Mouse (Mus musculus) hindbrain, embryonic 12.5 days (tissue): Measurements from ENCODE around the gene AW549877. TPM values are rescaled to one million over a fixed set of nuclear protein-coding genes. Genes with fewer than 3 reads are reported as not detected.
A peak's percentile ranks its signal among the peaks of the same experiment; 100 is the strongest.

Experiments
- ATAC-seq: fragments of 200-750 bp; cut with Nextera tagmentation; 2 replicates; pipeline ENCODE4 v1.8.0; 2017; ENCODE audit warnings: moderate TSS enrichment; ENCODE audit not compliant: low FRiP score
- H3K27ac ChIP-seq: fragments of 300-500 bp; sonication (generic); 2 replicates; pipeline ENCODE4 v1.5.1; 2016; ENCODE audit warnings: mild to moderate bottlenecking
- H3K27me3 ChIP-seq: fragments of 300-500 bp; sonication (generic); 2 replicates; pipeline ENCODE4 v1.6.1; 2016; ENCODE audit warnings: mild to moderate bottlenecking
- H3K36me3 ChIP-seq: fragments of 300-500 bp; sonication (generic); 2 replicates; pipeline ENCODE4 v1.6.1; 2016; ENCODE audit warnings: mild to moderate bottlenecking
- H3K4me1 ChIP-seq: fragments of 300-500 bp; sonication (generic); 2 replicates; pipeline ENCODE4 v1.6.1; 2016
- H3K4me2 ChIP-seq: fragments of 300-500 bp; sonication (generic); replicated peaks from 2 replicates; pipeline ENCODE4 v1.6.1; 2016; ENCODE audit warnings: mild to moderate bottlenecking
- H3K4me3 ChIP-seq: fragments of 300-500 bp; sonication (generic); 2 replicates; pipeline ENCODE4 v1.5.1; 2016; ENCODE audit warnings: mild to moderate bottlenecking
- H3K9ac ChIP-seq: fragments of 300-500 bp; sonication (generic); 2 replicates; pipeline ENCODE4 v1.6.1; 2016; ENCODE audit warnings: mild to moderate bottlenecking, moderate library complexity
- H3K9me3 ChIP-seq: fragments of 300-500 bp; sonication (generic); replicated peaks from 2 replicates; pipeline ENCODE4 v1.6.1; 2016; ENCODE audit warnings: mild to moderate bottlenecking
- WGBS: fragments of 180-500 bp; shearing (Covaris S2); methylation state at CpG from one replicate; pipeline ENCODE4 v1.1.7; 2016; 5-methylcytosine and 5-hydroxymethylcytosine counted together
- polyA plus RNA-seq: library from polyadenylated mRNA; unstranded; fragments of >200 nt; fragmentation: Nextera tagmentation; extraction: Ambion mirVana; gene quantifications from 2 replicates; pipeline ENCODE4 v1.2.1, GENCODE M21; 2016

The AW549877 gene
- 57.2 and 61.6 TPM in 2 replicates for polyA plus RNA-seq

GRCm38 (mm10) chr15:3995448-3996266, at the start of gene AW549877:
Gene AW549877 (minus strand): TSS chr15:3995744.
- no peaks in the 10 kb centered on the region for H3K9me3 ChIP-seq
- peaks cover 8% of the 10 kb centered on the region; the same call in 1 of the 2 replicates for H3K4me1 ChIP-seq
- peak within 1 kb of the TSS; percentile 67 for H3K4me2 ChIP-seq
- H3K36me3 ChIP-seq: peaks cover 10% of the 10 kb centered on the region; the same call in 1 of the 2 replicates
- H3K9ac ChIP-seq: peak within 1 kb of the TSS; percentile 84
- peak within 1 kb of the TSS; percentile 90 for H3K27ac ChIP-seq
- no peaks in the 10 kb centered on the region for H3K27me3 ChIP-seq
- H3K4me3 ChIP-seq: peak within 1 kb of the TSS; percentile 72
- WGBS: under 1% methylated on average over 61 of the region's 61 CpGs
- peak; percentile 100 for ATAC-seq

- H3K36me3 ChIP-seq: peaks cover 26% of the 10 kb centered on the region
- H3K9ac ChIP-seq: no peak overlapping the region
- H3K27me3 ChIP-seq: no peaks in the 10 kb centered on the region
- no peaks in the 10 kb centered on the region for H3K9me3 ChIP-seq
- H3K4me1 ChIP-seq: no peaks in the 10 kb centered on the region
- no peak overlapping the region for H3K4me3 ChIP-seq
- H3K4me2 ChIP-seq: no peak overlapping the region
- ATAC-seq: no peak
- 25% methylated on average over 4 of the region's 4 CpGs for WGBS
- H3K27ac ChIP-seq: no peak overlapping the region
Observed at GRCm38 (mm10) chr15:4043032-4043471, 47.5 kb upstream of the AW549877 start.

GRCm38 (mm10) chr15:4042423-4042822, 46.9 kb upstream of the AW549877 start:
- H3K4me3 ChIP-seq: no peak overlapping the region
- no peaks in the 10 kb centered on the region for H3K27me3 ChIP-seq
- WGBS: 57% methylated on average over 3 of the region's 3 CpGs
- no peak overlapping the region for H3K9ac ChIP-seq
- no peak overlapping the region for H3K4me2 ChIP-seq
- no peaks in the 10 kb centered on the region for H3K9me3 ChIP-seq
- H3K27ac ChIP-seq: no peak overlapping the region
- H3K4me1 ChIP-seq: no peaks in the 10 kb centered on the region
- no peak for ATAC-seq
- H3K36me3 ChIP-seq: peaks cover 30% of the 10 kb centered on the region

GRCm38 (mm10) chr15:4033168-4034004, 37.8 kb upstream of the AW549877 start:
- Histone ChIP-seq H3K9ac (0 out of 2 replicates have a peak overlapping the region, but pooled peaks have one; percentile 8), H3K27me3 (no peaks in the 10 kb centered on the region), H3K4me1 (peaks cover under 1% of the 10 kb centered on the region; the same call in 1 of the 2 replicates), H3K4me3 (no peak overlapping the region), H3K27ac (no peak overlapping the region), H3K4me2 (no peak overlapping the region), H3K36me3 (peaks cover 18% of the 10 kb centered on the region), H3K9me3 (no peaks in the 10 kb centered on the region)
- no peak for ATAC-seq
- 88% methylated on average over 3 of the region's 3 CpGs for WGBS

- ATAC-seq: no peak
- no peaks in the 10 kb centered on the region for H3K27me3 ChIP-seq
- no peaks in the 10 kb centered on the region for H3K36me3 ChIP-seq
- no peak overlapping the region for H3K27ac ChIP-seq
- H3K9ac ChIP-seq: no peak overlapping the region
- no peaks in the 10 kb centered on the region for H3K9me3 ChIP-seq
- H3K4me2 ChIP-seq: no peak overlapping the region
- H3K4me1 ChIP-seq: peaks cover 15% of the 10 kb centered on the region
- H3K4me3 ChIP-seq: no peak overlapping the region
Observed at GRCm38 (mm10) chr15:4028960-4029359, 33.4 kb upstream of the AW549877 start.

GRCm38 (mm10) chr15:4028411-4028700, 32.8 kb upstream of the AW549877 start:
- Histone ChIP-seq H3K4me3 (no peak overlapping the region), H3K9ac (no peak overlapping the region), H3K4me1 (peaks cover 15% of the 10 kb centered on the region), H3K27me3 (no peaks in the 10 kb centered on the region), H3K9me3 (no peaks in the 10 kb centered on the region), H3K36me3 (no peaks in the 10 kb centered on the region), H3K27ac (no peak overlapping the region), H3K4me2 (no peak overlapping the region; the same call in 1 of the 2 replicates)
- no peak for ATAC-seq
- 81% methylated on average over 6 of the region's 6 CpGs for WGBS

GRCm38 (mm10) chr15:4027671-4028410, 32.3 kb upstream of the AW549877 start:
- peak overlapping the region; percentile 66 for H3K4me2 ChIP-seq
- WGBS: 13% methylated on average over 6 of the region's 6 CpGs
- H3K9me3 ChIP-seq: no peaks in the 10 kb centered on the region
- 0 out of 2 replicates have a peak, but pooled peaks cover 3% of the 10 kb centered on the region for H3K27me3 ChIP-seq
- peaks cover 15% of the 10 kb centered on the region for H3K4me1 ChIP-seq
- peak overlapping the region; percentile 63 for H3K4me3 ChIP-seq
- H3K9ac ChIP-seq: peak overlapping the region; percentile 67
- ATAC-seq: no peak; the same call in 1 of the 2 replicates
- peak overlapping the region; percentile 91; the same call in 1 of the 2 replicates for H3K27ac ChIP-seq
- no peaks in the 10 kb centered on the region for H3K36me3 ChIP-seq

- Histone ChIP-seq H3K4me3 (peak overlapping the region; percentile 63), H3K27me3 (0 out of 2 replicates have a peak, but pooled peaks cover 3% of the 10 kb centered on the region), H3K4me2 (peak overlapping the region; percentile 66), H3K9ac (peak overlapping the region; percentile 67), H3K9me3 (no peaks in the 10 kb centered on the region), H3K36me3 (no peaks in the 10 kb centered on the region), H3K27ac (peak overlapping the region; percentile 91), H3K4me1 (peaks cover 15% of the 10 kb centered on the region)
- under 1% methylated on average over 65 of the region's 65 CpGs for WGBS
- peak; percentile 86 for ATAC-seq
Observed at GRCm38 (mm10) chr15:4026831-4027584, 31.5 kb upstream of the AW549877 start.

- WGBS: under 1% methylated on average over 45 of the region's 45 CpGs
- H3K27me3 ChIP-seq: 0 out of 2 replicates have a peak, but pooled peaks cover 3% of the 10 kb centered on the region
- peak within 1 kb of the TSS; percentile 63 for H3K4me3 ChIP-seq
- no peaks in the 10 kb centered on the region for H3K9me3 ChIP-seq
- H3K9ac ChIP-seq: peak within 1 kb of the TSS; percentile 67
- ATAC-seq: peak; percentile 95
- peaks cover 15% of the 10 kb centered on the region for H3K4me1 ChIP-seq
- H3K36me3 ChIP-seq: no peaks in the 10 kb centered on the region
- H3K27ac ChIP-seq: peak within 1 kb of the TSS; percentile 91
- H3K4me2 ChIP-seq: peak within 1 kb of the TSS; percentile 66
Observed at GRCm38 (mm10) chr15:4026231-4026773, 30.8 kb upstream of the AW549877 start, which contains the start of gene Oxct1. Gene Oxct1 (plus strand): TSS chr15:4026383.

- Histone ChIP-seq H3K27me3 (0 out of 2 replicates have a peak, but pooled peaks cover 3% of the 10 kb centered on the region), H3K27ac (no peak overlapping the region), H3K4me2 (peak overlapping the region; percentile 66), H3K36me3 (no peaks in the 10 kb centered on the region), H3K9me3 (no peaks in the 10 kb centered on the region), H3K4me3 (peak overlapping the region; percentile 63; the same call in 1 of the 2 replicates), H3K4me1 (peaks cover 15% of the 10 kb centered on the region), H3K9ac (peak overlapping the region; percentile 67; the same call in 1 of the 2 replicates)
- 71% methylated on average over 11 of the region's 11 CpGs for WGBS
- ATAC-seq: no peak
Observed at GRCm38 (mm10) chr15:4025508-4025904, 30.0 kb upstream of the AW549877 start.
